Mouse (Mus musculus) intestine, postnatal 0 days (tissue): ENCODE data around the gene Stxbp6. TPM values are rescaled to one million over a fixed set of nuclear protein-coding genes. Genes with fewer than 3 reads are reported as not detected.

ENCODE experiments used
- ATAC-seq: fragments of 200-750 bp; cut with Nextera tagmentation; 2 replicates; pipeline ENCODE4 v1.8.0; 2017; ENCODE audit warnings: mild to moderate bottlenecking, moderate TSS enrichment, moderate library complexity
- H3K27ac ChIP-seq: fragments of 300-500 bp; sonication (generic); 2 replicates; pipeline ENCODE4 v1.5.1; 2014; ENCODE audit warnings: mild to moderate bottlenecking, low read depth, low read length, moderate library complexity
- H3K27me3 ChIP-seq: fragments of 300-500 bp; sonication (generic); replicated peaks from 2 replicates; pipeline ENCODE4 v1.6.1; 2014; ENCODE audit warnings: low read length, mixed read lengths; ENCODE audit not compliant: control insufficient read depth, insufficient read depth
- H3K36me3 ChIP-seq: fragments of 300-500 bp; sonication (generic); 2 replicates; pipeline ENCODE4 v1.6.1; 2014; ENCODE audit warnings: mild to moderate bottlenecking, moderate library complexity; ENCODE audit not compliant: control insufficient read depth, insufficient read depth
- H3K4me1 ChIP-seq: fragments of 300-500 bp; sonication (generic); replicated peaks from 2 replicates; pipeline ENCODE4 v1.6.1; 2014; ENCODE audit warnings: antibody characterized with exemption, low read length, mixed read lengths; ENCODE audit not compliant: control insufficient read depth, insufficient read depth
- H3K4me2 ChIP-seq: fragments of 300-500 bp; sonication (generic); replicated peaks from 2 replicates; pipeline ENCODE4 v1.6.1; 2014; ENCODE audit warnings: low read depth, mild to moderate bottlenecking, moderate library complexity
- H3K4me3 ChIP-seq: fragments of 300-500 bp; sonication (generic); 2 replicates; pipeline ENCODE4 v1.5.1; 2014; ENCODE audit warnings: low read depth, low read length
- H3K9ac ChIP-seq: fragments of 300-500 bp; sonication (generic); 2 replicates; pipeline ENCODE4 v1.6.1; 2014; ENCODE audit warnings: mild to moderate bottlenecking, low read depth, low read length
- H3K9me3 ChIP-seq: fragments of 300-500 bp; sonication (generic); 2 replicates; pipeline ENCODE4 v1.6.1; 2016; ENCODE audit warnings: mixed run types; ENCODE audit not compliant: control insufficient read depth
- CTCF ChIP-seq: sonication (generic); IDR thresholded peaks from 2 replicates; pipeline ENCODE4 v1.5.1; 2016; ENCODE audit warnings: low read depth, mild to moderate bottlenecking, control low read depth, antibody characterized with exemption, moderate library complexity
- WGBS: fragments of 180-500 bp; shearing (Covaris S2); extraction: QIAGEN DNeasy Blood & Tissue Kit; methylation state at CpG from one replicate; pipeline ENCODE4 v1.1.7; 2014; 5-methylcytosine and 5-hydroxymethylcytosine counted together
- polyA plus RNA-seq: library from polyadenylated mRNA; unstranded; fragments of >200 nt; fragmentation: Nextera tagmentation; extraction: Ambion mirVana; gene quantifications from 2 replicates; pipeline ENCODE4 v1.2.1, GENCODE M21; 2015

Stxbp6 gene
- polyA plus RNA-seq, 1 experiment from 2014 or later, result 9.2 TPM

GRCm38 (mm10) chr12:44967448-44967847 is 107.1 kb downstream of the Stxbp6 start:
- TF ChIP-seq CTCF, result no peak
- Histone ChIP-seq H3K4me3 (no peak overlapping the region), H3K9me3 (no peaks in the 10 kb centered on the region), H3K4me1 (no peaks in the 10 kb centered on the region), H3K9ac (no peak overlapping the region), H3K27ac (no peak overlapping the region), H3K4me2 (no peak overlapping the region), H3K27me3 (no peaks in the 10 kb centered on the region), H3K36me3 (no peaks in the 10 kb centered on the region)
- 82% methylated on average over 1 of the region's 1 CpGs for WGBS
- ATAC-seq, result no peak

- Histone ChIP-seq H3K27me3 (no peaks in the 10 kb centered on the region), H3K9ac (no peak overlapping the region), H3K36me3 (no peaks in the 10 kb centered on the region), H3K9me3 (no peaks in the 10 kb centered on the region), H3K4me3 (no peak overlapping the region), H3K4me2 (no peak overlapping the region), H3K27ac (no peak overlapping the region), H3K4me1 (no peaks in the 10 kb centered on the region)
- ATAC-seq, result no peak
- no peak for TF ChIP-seq CTCF
- 87% methylated on average over 3 of the region's 3 CpGs for WGBS
These were observed 117.0 kb downstream of the Stxbp6 start for GRCm38 (mm10) chr12:44957474-44957873.

- WGBS, result 93% methylated on average over 2 of the region's 2 CpGs
- Histone ChIP-seq H3K27me3 (no peaks in the 10 kb centered on the region), H3K4me2 (no peak overlapping the region), H3K27ac (no peak overlapping the region), H3K36me3 (no peaks in the 10 kb centered on the region), H3K9ac (no peak overlapping the region), H3K4me1 (no peaks in the 10 kb centered on the region), H3K4me3 (no peak overlapping the region), H3K9me3 (no peaks in the 10 kb centered on the region)
- TF ChIP-seq CTCF, result no peak
- no peak for ATAC-seq
These were observed 121.4 kb downstream of the Stxbp6 start for GRCm38 (mm10) chr12:44953121-44953520.

- H3K27ac ChIP-seq, result no peak overlapping the region
- no peak for ATAC-seq
- no peak overlapping the region for H3K9ac ChIP-seq
- no peaks in the 10 kb centered on the region for H3K27me3 ChIP-seq
- 86% methylated on average over 3 of the region's 3 CpGs for WGBS
- no peak overlapping the region for H3K4me3 ChIP-seq
- no peak for TF ChIP-seq CTCF
- H3K4me1 ChIP-seq, result no peaks in the 10 kb centered on the region
- no peaks in the 10 kb centered on the region for H3K36me3 ChIP-seq
- H3K9me3 ChIP-seq, result no peaks in the 10 kb centered on the region
- no peak overlapping the region for H3K4me2 ChIP-seq
These were observed 122.4 kb downstream of the Stxbp6 start for GRCm38 (mm10) chr12:44952072-44952471.

GRCm38 (mm10) chr12:44950559-44950958 is 124.0 kb downstream of the Stxbp6 start:
- no peak overlapping the region for H3K9ac ChIP-seq
- H3K9me3 ChIP-seq, result no peaks in the 10 kb centered on the region
- WGBS, result 86% methylated on average over 2 of the region's 2 CpGs
- no peaks in the 10 kb centered on the region for H3K36me3 ChIP-seq
- no peak for ATAC-seq
- TF ChIP-seq CTCF, result no peak
- no peak overlapping the region for H3K4me2 ChIP-seq
- no peaks in the 10 kb centered on the region for H3K4me1 ChIP-seq
- no peaks in the 10 kb centered on the region for H3K27me3 ChIP-seq
- no peak overlapping the region for H3K27ac ChIP-seq
- H3K4me3 ChIP-seq, result no peak overlapping the region

GRCm38 (mm10) chr12:44947823-44948222 is 126.7 kb downstream of the Stxbp6 start:
- no peak for ATAC-seq
- no peaks in the 10 kb centered on the region for H3K9me3 ChIP-seq
- no peak overlapping the region for H3K27ac ChIP-seq
- H3K4me2 ChIP-seq, result no peak overlapping the region
- no peak for TF ChIP-seq CTCF
- H3K27me3 ChIP-seq, result no peaks in the 10 kb centered on the region
- H3K9ac ChIP-seq, result no peak overlapping the region
- no peak overlapping the region for H3K4me3 ChIP-seq
- H3K4me1 ChIP-seq, result no peaks in the 10 kb centered on the region
- WGBS, result 90% methylated on average over 5 of the region's 5 CpGs
- H3K36me3 ChIP-seq, result no peaks in the 10 kb centered on the region

GRCm38 (mm10) chr12:44940325-44940724 is 134.2 kb downstream of the Stxbp6 start:
- Histone ChIP-seq H3K4me3 (no peak overlapping the region), H3K4me1 (no peaks in the 10 kb centered on the region), H3K36me3 (no peaks in the 10 kb centered on the region), H3K9me3 (no peaks in the 10 kb centered on the region), H3K4me2 (no peak overlapping the region), H3K27me3 (no peaks in the 10 kb centered on the region), H3K27ac (no peak overlapping the region), H3K9ac (no peak overlapping the region)
- WGBS, result 85% methylated on average over 4 of the region's 4 CpGs
- TF ChIP-seq CTCF, result no peak
- no peak for ATAC-seq
